In the genomic region with DNA sequence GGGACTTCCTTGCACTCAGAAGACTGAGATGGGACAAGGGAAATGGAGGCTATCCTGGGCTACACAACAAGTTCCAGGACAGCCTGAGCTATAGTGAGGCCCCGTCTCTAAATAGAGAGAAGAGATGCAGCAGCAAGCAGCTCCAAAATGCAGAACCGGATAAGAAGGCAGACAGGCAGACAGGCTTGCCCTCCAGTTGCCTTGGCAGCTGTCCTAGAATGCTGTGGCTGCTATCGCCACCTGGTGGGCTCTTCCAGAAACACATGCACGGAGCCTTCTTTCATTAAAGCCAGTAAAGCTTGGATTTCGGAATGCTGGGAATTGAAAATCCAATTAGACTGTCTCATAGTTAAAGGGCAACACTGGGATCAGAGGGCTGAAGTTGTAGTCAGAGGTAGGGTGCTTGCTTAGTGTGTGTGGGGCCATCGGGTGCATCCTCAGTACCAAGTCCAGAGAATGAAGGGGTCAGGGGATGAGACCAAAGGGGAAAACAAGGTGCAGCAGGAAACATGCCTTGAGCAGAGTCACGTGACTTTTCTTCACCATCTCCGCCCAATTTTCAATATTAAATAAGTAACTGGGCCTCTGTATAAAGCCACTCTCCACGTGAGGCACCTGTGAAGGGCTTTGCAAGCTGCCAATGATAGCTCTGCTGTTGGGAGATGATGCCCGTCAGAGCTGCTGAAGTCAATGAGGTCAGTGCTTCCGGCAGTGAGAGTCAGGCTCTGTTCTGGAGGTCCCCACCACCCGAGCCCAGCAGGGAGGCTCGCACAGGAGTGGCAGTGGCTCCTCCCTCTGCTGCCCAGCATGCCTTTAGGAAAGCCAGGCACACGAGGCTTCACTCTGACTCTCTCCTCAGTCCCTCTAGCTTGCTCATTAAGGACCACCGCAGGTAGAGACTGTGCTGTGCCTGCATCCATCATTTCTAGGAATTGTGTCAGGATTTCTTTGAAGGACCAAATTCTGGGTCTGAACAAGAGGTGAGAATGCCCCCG, we compare ENCODE assay signal across 8 mouse cellular contexts.
DNase-seq lines count a peak whose midpoint lies in the region; ATAC-seq lines count a peak whose summit lies in the region.

No protein-coding gene starts in this region.

- H3K36me3 ChIP-seq in hindbrain, embryonic 15.5 days: no peaks in the 10 kb centered on the region

- 19% methylated on average over 16 of the region's 16 CpGs for WGBS in hindbrain, embryonic 15.5 days

- H3K9me3 ChIP-seq in hindbrain, embryonic 15.5 days: no peaks in the 10 kb centered on the region

- no peak overlapping the region for H3K4me3 ChIP-seq in hindbrain, embryonic 15.5 days

- no peak overlapping the region for H3K9ac ChIP-seq in hindbrain, embryonic 15.5 days

- peaks cover 45% of the 10 kb centered on the region for H3K4me1 ChIP-seq in hindbrain, embryonic 15.5 days (replicated peaks)

- H3K4me2 ChIP-seq in hindbrain, embryonic 15.5 days: no peak overlapping the region; the same call in 1 of the 2 replicates

- peak; percentile 46; the same call in 1 of the 2 replicates for ATAC-seq in hindbrain, embryonic 15.5 days (ENCODE audit: low FRiP score, low read depth)

- peak; percentile 77 for DNase-seq in ZHBTc4 (ENCODE audit: low read depth, low spot score)
- DNase-seq in cerebellum, postnatal 4 days (ENCODE audit: low spot score in 2 of 2): peak; percentile 61 to 84
- DNase-seq in gastrocnemius, adult 18-20 months (ENCODE audit: low spot score): peak; percentile 72
- DNase-seq in layer of hippocampus, postnatal 14 days (ENCODE audit: low spot score in 2 of 2): peak; percentile 85 to 91
- peak; percentile 80 to 83 for DNase-seq in lung, postnatal 4 days
- peak; percentile 81 for DNase-seq in retina, postnatal 7 days (ENCODE audit: low read depth, low spot score)
- DNase-seq in urinary bladder, adult 2 months (ENCODE audit: low spot score): peak; percentile 50

- no peaks in the 10 kb centered on the region for H3K27me3 ChIP-seq in hindbrain, embryonic 15.5 days

- H3K27ac ChIP-seq in hindbrain, embryonic 15.5 days (replicated peaks): no peak overlapping the region
